Mouse (Mus musculus): ENCODE results near the gene Fgd3.

Fgd3 gene

GRCm38 (mm10) chr13:49300771-49301170, 19.3 kb downstream of the Fgd3 start:
- no peak for DNase-seq

DNA sequence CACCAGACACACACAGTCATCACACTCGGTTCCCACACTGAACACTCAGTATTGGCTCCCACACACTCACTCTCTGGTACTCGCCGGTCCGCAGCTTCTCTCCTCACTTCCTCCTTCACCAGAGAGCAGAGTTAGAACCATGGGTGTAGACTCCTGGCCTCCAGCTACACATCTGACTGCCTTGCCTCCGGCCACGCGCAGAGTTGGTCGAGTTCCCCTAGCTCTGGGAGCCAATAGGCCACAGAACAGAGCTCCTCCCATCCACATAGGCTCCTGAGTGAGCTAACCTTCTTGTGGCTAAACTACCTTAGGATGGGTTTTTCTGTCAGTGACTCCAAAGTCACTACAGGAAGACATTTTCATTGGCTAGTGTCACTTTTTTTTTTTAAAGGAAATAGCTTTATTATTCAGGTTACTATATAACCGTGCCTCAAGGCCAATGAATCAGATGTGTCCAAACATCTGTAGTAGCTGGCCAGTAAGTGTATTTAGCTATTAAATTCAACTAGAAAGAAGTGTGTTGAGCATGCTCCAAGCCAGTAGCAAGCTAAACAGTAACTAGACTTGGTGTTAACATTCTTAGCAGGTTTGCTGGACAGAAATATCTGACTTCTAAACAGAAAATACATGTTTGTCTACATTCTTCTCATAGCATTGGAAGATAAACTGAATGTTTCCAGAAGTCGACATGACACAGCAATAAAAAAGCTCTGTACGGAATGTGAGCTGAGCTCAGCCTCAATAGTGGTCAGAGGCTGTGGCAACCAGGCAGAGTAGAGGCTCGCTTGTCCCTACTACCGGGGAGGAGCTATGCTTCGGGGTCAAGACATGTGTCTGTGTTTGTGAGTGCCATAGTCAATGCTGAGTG, 21.4 kb downstream of the Fgd3 start:
- peak; percentile 73 for DNase-seq

GRCm38 (mm10) chr13:49296270-49296669, 23.8 kb downstream of the Fgd3 start:
- no peak for DNase-seq

DNA sequence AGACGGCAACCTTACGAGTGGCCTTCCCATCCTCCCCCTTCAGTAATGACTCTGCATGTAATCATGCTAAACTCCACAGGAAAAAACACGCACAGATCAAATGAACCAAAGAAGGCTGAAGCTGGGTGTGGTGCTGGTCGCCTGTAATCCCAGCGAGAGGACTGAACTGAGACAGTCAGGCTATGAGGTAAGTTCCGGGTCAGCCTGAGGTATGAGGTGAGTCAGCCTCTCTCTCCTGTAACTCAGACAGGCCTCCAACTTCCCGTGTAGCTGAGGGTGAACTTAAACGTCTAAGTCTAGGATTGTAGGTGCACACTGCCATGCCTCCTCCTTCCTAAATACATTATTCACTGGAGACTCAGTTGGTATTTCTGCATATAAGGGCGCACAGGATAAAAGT, 26.0 kb downstream of the Fgd3 start:
- no peak for DNase-seq

DNA sequence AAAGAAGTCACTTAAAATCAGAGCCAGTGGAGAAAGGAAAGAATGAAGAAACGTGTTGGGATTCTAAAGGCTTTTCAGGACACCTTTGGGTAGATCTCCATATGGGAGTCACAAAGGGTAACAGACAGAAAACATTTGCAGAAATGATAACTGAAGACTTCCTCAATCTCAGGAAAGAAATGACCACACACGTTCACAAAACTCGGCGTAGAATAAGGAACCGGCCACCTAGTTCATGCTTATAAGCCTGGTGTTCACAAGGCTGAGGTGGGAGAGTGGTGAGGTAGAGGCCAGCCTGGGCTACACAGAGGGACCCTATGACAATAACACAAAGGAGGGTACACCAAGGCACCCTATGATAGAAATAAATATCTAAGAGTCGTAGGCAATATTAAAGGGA, 28.2 kb downstream of the Fgd3 start:
- no peak for DNase-seq

DNA sequence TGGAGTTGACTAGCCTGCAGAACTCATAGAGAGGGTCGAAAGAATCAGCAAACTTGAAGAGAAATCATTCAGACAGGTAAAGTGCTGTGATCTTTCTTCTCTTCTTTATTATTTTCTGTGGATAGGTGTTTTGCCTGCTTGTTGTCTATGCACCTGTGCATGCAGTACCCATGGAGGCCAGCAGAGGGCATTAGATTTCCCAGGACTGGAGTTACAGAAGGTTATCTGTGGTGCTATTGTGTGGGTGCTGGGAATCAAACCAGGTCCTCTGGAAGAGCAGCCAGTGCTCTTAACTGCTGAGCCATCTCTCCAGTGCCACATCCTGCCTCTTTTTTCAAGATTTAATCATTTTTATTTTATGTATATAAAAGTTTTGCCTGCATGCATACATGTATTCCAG, 28.7 kb downstream of the Fgd3 start:
- DNase-seq, result peak; percentile 31

DNA sequence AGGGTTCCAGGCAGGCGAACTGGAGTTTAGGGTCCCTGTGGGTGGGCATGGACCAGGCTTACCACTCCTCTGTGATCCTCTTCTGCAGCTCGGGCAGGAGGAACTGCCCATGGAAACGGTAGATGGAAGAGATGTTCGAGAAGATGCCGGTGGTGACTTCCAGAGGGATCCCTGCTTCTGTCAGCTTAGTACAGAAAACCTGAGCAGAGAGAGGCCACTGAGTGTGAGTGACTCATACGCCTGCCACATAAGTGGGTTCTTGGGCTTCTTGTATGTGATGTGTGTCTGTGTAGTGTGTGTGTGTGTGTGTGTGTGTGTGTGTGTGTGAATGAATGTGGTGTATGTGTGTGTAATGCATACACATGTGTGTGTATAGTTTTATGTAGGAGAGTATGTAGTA, 32.9 kb downstream of the Fgd3 start:
- no peak for DNase-seq

GRCm38 (mm10) chr13:49286750-49287149, 33.4 kb downstream of the Fgd3 start:
- DNase-seq, result no peak

GRCm38 (mm10) chr13:49283686-49284085, 36.4 kb downstream of the Fgd3 start:
- DNase-seq, result no peak

DNA sequence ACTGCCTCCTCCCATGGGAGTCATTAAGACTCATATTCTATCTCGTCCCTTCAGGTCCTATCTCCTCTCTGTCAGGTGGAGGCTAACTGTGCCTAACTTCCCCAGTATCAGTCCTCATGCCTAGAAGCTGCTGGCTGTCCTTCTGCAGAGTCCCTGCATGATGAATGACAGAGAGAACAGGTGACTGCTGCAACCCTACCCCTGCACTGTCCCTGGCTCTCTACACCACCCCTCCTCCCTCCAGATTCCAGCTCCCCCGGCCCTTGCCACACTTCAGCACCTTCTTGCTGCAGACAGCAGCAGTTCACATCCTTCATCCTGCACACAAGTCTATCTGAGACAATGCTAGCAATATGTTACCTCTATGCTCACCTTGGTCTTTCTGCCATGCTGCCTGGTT, 37.9 kb downstream of the Fgd3 start:
- DNase-seq, result no peak

GRCm38 (mm10) chr13:49271831-49272765, 48.0 kb downstream of the Fgd3 start:
- DNase-seq, result no peak

GRCm38 (mm10) chr13:49270500-49270899, 49.6 kb downstream of the Fgd3 start:
- no peak for DNase-seq

- no peak for DNase-seq
Observed at GRCm38 (mm10) chr13:49267645-49268044, 52.5 kb downstream of the Fgd3 start.

DNA sequence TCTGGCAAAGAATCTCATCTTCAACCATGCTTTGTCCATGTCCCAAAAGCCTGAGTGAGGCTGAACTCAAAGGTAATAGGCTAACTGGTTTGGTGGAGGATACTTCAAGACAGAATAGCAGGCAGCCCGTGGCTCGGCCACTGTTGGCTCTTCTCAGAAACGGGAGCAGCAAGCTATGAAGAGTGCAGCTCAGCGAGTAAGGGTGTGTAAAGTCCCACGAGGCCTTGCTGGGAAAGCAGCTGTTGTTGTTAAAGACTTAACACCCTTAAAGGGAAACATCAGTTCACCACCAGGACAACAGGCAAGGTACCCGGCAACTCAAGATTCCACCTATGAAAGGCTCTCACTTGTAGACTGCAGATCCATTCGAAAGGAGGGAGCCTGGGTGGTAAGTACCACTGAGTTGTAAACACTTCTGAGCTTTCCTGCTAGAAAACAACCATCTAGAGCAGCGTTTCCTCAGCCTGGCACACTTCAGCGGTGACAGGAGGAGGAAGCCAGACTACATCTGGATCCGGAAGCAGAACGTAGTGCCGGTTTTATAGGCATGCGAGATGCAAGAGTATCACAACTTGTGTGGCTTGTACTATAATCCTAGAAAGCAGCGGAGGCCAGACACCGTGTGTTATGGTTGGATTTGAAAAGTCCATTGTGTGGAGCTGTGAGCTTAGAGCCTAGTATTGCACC, 59.9 kb downstream of the Fgd3 start:
- no peak for DNase-seq

GRCm38 (mm10) chr13:49257819-49258313, 62.2 kb downstream of the Fgd3 start:
- no peak for DNase-seq

GRCm38 (mm10) chr13:49252746-49253145, 67.4 kb downstream of the Fgd3 start:
- DNase-seq, result no peak

GRCm38 (mm10) chr13:49252113-49252512, 68.0 kb downstream of the Fgd3 start:
- no peak for DNase-seq

- no peak for DNase-seq
Observed at GRCm38 (mm10) chr13:49250716-49251517, 69.2 kb downstream of the Fgd3 start.

GRCm38 (mm10) chr13:49249634-49250033, 70.5 kb downstream of the Fgd3 start:
- DNase-seq, result peak; percentile 75

GRCm38 (mm10) chr13:49248923-49249322, 71.2 kb downstream of the Fgd3 start:
- DNase-seq, result no peak

DNA sequence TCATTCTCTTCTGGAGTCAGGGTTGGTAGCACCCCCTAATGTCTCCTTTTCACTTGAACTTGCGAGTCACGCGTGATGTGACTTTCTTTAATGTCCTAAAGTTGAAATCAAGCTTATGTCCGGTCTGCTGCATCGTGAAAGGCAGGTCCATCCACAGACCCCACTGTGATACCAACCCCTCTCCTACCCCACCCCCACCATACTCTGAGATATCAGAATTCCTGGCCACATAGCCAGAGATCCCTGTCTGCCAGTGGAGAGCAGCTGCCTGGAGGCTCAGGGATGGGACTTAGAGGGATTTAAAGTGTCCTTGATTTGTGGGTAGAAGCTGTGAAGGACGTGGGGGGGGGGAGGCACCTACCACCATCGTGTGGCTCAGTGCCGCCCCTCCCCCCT, 71.6 kb downstream of the Fgd3 start, which contains the start of gene Susd3:
Susd3 (minus strand) TSS at position 240 of the 396 bp plus-strand sequence.
- no peak for DNase-seq

All from kidney, adult 18-20 months (tissue).